Mouse (Mus musculus) right cerebral cortex, adult 2 months (tissue): ENCODE measurements at regions not wholly inside any gene's neighbourhood (a gene's known extent, or its start where the extent isn't known, plus 50 kb on each side); places are given as distances from the start of the nearest gene placed in this dataset.

Experiments
- DNase-seq, 2 experiments: peaks; one replicate each; pipeline ENCODE4 v3.0.0; 2021 to 2022; ENCODE audit warnings: low spot score in 2 of 2

- DNase-seq = peak; percentile 23 to 43
Measured at GRCm38 (mm10) chr6:36004701-36005100, 383.2 kb upstream of the Chrm2 start.

GRCm38 (mm10) chr6:36002090-36002489 lies 385.8 kb upstream of the Chrm2 start:
- no peak for DNase-seq

DNA sequence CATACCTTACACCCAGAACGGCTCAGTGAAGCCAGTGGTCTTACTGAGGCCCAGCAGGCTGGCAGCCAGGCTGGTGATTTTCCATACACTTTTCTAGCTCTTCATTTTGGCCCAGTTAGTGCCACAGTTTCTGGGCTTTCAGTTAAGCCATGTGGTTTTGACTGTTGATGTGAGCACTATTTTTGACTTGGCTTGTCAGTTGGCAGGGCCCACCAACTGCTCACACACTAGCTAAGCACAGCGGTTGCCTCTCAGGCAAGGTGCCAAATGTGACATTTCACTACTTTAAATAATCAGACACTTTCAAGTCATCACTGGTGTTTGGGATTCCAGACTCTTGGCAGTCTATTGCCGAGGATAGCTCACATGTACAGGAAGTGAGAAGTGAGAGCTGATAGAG lies 399.0 kb upstream of the Chrm2 start:
- peak; percentile 73 to 78 for DNase-seq

DNA sequence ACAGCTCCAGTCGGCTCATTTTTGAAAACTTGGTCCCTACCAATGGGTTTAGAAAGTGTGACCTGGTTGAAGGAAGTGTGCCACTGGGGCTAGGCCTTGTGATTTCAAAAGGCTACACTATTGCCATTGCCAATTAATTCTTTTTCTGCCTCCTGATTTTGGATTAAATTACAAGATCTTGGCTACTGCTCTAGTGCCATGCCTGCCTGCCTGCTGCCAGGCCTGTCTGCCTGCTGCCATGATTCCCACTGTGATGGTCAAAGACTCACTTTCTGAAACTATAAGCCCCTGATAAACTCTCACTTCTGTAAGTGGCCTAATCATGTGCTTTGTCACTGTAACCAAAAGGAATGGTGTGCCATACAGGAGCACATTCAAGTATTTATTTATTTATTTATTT lies 400.4 kb upstream of the Mtpn start:
- no peak for DNase-seq

DNA sequence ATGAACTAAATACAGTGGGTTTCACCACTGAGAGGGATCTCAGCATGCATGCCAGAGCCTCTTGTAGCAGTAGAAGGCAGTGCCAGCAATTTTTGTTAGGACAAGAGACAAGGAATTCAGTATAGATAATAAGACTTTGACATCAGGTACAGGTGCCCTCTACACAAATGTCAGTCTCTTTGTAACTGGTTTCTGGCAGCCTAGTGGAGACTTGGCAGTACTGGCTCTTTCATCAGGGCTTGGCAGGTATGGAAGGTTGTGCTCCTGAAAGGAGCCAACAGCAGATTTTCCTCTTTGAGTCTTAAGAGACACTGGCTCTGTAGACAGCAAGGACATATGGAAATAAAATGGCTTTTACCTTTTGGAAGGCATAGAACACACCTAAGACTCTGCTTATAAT lies 384.5 kb upstream of the Mtpn start:
- DNase-seq = no peak

- no peak for DNase-seq
Measured at GRCm38 (mm10) chr6:35897990-35898389, 358.3 kb upstream of the Mtpn start.

- no peak for DNase-seq
Measured at GRCm38 (mm10) chr6:35895692-35896091, 356.0 kb upstream of the Mtpn start.

- no peak for DNase-seq
Measured at GRCm38 (mm10) chr6:35874671-35875070, 335.0 kb upstream of the Mtpn start.

DNA sequence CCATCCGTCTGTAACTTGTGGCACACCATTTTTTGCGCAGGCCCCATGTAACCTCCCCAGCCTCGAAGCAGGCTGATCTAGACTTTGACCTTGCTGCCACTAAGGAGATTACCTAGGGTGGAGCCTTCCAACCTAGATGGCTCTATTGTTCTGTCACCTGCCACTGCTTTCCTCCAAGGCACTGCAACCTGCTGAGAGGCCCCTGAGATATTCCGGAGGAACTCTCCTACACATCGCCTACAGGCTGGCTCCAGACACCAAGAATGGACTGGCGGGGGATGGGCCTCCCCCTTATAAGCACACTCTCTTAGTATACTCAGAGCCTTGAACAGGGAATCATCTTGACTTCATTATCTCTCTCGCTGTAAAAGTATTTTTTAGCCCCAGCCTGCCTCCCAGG lies 331.7 kb upstream of the Mtpn start:
- no peak for DNase-seq

- DNase-seq = no peak
Measured at GRCm38 (mm10) chr6:35864218-35864617, 324.5 kb upstream of the Mtpn start.

GRCm38 (mm10) chr6:35853993-35854392 lies 314.3 kb upstream of the Mtpn start:
- DNase-seq = no peak

DNA sequence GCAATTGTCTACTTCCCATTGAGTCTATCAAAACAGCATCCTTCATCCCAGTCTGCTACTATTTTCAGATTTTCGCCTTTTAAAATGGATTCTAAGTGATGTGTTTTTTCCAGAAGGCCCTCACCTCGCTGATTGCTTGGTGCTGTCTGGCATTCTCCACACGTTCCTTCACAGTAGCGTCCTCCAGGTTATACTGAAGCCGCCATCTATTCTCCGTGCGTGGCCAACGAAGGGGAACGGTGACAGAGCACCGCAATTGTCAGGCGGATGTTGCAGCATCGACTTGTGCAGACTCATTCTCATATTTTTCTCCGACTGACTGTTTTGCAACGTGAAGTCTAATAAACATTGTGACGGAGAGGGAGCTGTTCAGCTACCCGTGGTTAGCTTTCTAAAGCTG lies 277.0 kb upstream of the Mtpn start:
- DNase-seq = no peak

DNA sequence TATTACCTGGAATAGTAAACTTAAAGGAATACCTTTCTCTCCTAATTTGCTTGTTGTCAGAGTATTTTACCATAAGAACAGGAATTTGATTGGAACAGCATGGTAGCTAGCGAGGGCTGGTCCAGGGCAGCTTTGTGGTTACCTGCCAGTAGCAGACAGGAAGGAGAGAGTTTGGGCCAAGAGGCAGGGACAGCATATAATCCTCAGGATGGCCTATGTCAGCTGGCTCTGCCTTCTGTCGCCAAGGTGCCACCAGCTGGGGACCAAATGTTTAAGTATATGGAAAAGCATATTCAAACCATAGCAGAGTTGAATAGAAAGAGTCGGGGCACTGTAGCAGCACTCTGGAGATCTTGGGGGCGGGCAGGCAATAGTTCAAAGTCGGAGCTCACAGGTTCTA lies 274.8 kb upstream of the Mtpn start:
- no peak for DNase-seq

GRCm38 (mm10) chr6:35805738-35806137 lies 266.1 kb upstream of the Mtpn start:
- no peak for DNase-seq

DNA sequence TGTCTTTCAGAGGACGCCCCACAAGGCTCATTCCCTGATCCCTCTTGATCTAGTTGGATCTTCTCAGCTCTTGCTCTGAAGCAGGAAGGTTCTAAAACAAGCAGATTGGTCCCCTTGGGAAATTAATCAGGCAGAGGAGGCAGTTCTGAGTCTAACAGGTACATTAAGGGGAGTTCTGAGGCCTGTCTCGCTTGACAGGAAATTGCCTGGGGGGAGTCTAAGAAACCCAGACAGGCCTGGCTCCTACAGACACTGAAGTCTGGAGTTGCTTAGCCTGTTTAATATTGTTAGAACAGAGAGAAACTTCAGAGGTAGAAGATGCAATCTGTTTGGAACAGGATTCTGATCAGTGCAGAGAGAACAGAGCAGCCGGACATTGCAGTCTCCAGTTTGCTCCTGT lies 264.4 kb upstream of the Mtpn start:
- no peak for DNase-seq

DNA sequence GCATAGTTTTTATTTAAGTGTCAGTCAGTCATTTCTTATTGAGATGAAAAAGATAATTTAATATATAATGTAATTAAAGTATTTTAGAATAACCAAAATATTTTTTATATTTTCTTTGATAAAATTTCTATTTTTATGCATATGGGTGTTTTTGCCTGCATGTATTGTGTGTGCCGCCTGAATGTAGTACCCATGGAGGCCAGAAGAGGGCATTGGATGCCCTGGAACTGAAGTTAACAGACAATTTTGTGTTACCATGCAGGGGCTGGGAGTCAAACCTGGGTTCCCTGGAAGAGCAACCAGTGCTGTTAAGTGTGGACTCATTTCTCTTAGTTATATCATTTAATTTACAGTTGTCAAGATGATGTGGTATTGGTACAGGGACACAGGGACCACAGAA lies 240.0 kb upstream of the Mtpn start:
- no peak for DNase-seq

GRCm38 (mm10) chr6:35770907-35771306 lies 231.2 kb upstream of the Mtpn start:
- no peak for DNase-seq

DNA sequence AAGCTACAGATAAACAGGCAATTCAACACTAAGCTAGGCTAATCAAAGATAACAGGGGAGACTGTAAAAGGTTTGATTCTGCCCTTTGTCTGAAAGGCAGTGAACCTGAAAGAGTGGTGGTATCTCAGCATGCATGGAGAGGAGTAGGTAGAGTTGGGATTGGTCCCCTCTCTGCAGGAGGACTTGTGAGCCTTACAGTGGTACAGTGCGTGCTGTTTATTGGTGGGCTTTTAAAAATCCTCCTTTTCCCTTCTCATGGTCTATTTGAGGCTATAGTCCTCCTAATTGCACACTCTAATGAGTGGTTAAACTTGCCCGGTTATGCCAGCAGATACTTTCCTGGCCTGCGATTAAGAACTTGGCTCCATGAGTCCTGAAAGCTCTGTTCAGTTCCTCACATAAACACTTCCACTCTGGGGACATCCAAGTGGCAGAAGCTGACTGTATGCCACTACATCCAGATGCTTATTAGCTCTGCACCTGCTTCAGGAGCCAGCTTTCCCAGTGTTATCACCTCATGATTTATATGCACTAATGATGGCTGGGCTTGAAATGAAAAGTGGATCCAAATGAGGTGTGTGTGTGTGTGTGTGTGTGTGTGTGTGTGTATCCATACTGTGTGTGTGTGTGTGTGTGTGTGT lies 220.0 kb upstream of the Mtpn start:
- no peak for DNase-seq

DNA sequence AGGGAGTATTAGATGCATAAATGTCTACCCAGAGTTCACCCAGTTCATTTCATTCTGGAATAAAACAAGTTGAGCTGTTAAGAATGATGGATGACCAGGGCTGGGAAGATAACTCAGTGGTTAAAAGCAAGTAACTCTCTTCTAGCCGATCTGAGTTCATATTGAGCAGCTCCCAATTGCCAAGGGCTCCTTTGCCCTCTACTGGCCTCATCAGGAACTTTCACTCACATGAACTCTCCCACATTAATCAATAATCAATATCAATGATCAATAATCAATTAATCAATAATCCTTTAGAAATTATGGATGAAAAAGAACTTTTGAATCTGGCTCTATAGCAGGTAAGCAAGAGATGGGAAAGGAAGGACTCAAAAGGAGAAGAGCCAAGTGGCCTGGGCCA lies 206.3 kb upstream of the Mtpn start:
- no peak for DNase-seq

- peak in 1 of 2 experiments; percentile 3 for DNase-seq
Measured at GRCm38 (mm10) chr6:35705587-35705986, 165.9 kb upstream of the Mtpn start.

DNA sequence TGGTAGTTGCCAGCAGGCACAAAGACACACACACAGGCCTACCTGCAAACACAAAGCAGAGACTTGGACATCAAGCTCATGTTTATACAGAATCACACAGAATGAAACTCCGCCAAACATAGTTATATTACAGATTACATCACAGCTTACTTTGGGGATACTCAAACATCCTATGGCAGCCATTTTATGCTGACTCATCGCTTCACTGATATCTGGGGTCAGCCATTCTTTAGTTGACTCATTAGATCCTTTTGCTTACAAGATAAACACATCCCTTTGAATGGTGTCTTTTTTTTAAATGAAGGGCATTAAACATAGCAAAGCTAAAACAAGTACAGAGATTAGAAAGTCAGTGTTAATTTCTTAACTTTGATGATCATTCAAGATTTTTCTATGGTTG lies 127.4 kb upstream of the Mtpn start:
- DNase-seq = no peak

GRCm38 (mm10) chr6:35651401-35651800 lies 111.7 kb upstream of the Mtpn start:
- DNase-seq = no peak

DNA sequence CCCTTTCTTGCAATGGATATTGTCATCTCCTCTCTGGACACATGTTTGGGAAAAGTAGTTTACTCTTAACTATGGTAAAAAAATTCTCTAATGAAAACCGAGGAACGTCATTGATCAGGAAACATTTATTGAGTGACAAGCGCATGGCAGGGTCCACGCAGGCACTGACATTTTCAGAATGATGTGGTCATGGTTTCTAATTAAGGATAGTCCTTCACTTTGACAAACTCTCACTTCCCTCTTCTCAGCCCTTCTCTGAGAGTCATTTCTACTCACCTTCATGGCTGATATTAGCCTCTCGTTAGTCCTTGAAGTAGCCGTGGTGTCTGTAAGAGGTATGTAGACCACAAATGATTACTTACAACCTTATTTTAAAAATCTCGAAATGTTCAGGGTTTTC lies 105.5 kb upstream of the Mtpn start:
- DNase-seq = no peak

DNA sequence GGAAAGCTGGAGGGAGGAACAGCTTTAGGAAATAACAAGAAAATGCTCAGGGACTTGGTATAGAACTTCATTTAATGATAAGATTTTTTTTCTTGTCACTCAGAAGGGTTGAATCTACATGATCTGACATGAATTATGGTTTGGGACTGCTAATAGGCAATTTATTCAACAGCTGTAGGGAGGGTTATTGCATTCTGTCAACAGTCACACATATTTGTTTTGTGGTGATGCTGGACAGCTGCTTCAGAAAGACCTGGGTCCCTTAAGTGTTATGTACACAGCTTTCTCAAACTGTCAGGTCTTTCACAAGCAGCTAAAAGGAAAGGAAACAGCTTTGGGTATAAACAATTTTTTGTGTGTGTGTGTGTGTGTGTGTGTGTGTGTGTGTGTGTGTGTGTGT lies 101.0 kb upstream of the Mtpn start:
- no peak for DNase-seq
